Mouse (Mus musculus): ENCODE data around the gene Kantr.
"Not testable (repeated sequence)": the region's sequence is repeated elsewhere in the genome, so short reads cannot be mapped to it uniquely, and the experiment has no call there.

Gene Kantr

GRCm38 (mm10) chrX:152326996-152327688 lies at the start of gene Kantr:
Gene Kantr, minus strand, starts transcription at chrX:152327495.
- peak; percentile 67 to 84 for DNase-seq (ENCODE audit: low spot score in 2 of 2)

- peak; percentile 25 to 50 for DNase-seq (ENCODE audit: low spot score in 2 of 2)
Observed at GRCm38 (mm10) chrX:152368397-152369273, 41.3 kb upstream of the Kantr start, which contains the start of gene Gpr173. Gene Gpr173, minus strand, starts transcription at chrX:152368704.

GRCm38 (mm10) chrX:152368054-152368396 lies 40.7 kb upstream of the Kantr start:
- no peak for DNase-seq (ENCODE audit: low spot score in 2 of 2)

DNA sequence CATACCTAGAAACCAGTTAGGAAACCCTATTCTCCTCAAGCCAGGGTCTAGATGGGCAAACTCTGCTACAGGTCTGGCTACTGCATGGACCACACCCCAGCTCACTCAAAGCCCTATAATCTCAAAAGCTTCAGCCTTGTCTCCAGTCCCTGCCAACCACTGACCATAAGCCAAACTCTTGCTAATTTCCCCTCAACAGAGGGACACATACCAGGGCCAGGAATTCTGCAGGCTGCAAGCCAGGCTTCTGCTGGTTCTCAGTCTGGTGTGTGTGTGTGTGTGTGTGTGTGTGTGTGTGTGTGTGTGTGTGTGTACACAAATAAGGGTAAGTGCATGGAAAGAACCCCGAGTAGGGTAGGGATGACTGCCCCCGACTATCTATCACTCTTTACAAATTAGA lies 39.1 kb upstream of the Kantr start:
- DNase-seq (ENCODE audit: low spot score in 2 of 2) = no peak

- DNase-seq (ENCODE audit: low spot score in 2 of 2) = no peak
Observed at GRCm38 (mm10) chrX:152352553-152353153, 25.4 kb upstream of the Kantr start.

- DNase-seq (ENCODE audit: low spot score in 2 of 2) = no peak
Observed at GRCm38 (mm10) chrX:152347041-152347440, 19.7 kb upstream of the Kantr start.

- no peak for DNase-seq (ENCODE audit: low spot score in 2 of 2)
Observed at GRCm38 (mm10) chrX:152346587-152346986, 19.3 kb upstream of the Kantr start.

GRCm38 (mm10) chrX:152342903-152343302 lies 15.6 kb upstream of the Kantr start:
- DNase-seq (ENCODE audit: low spot score in 2 of 2) = no peak

GRCm38 (mm10) chrX:152342358-152342901 lies 15.1 kb upstream of the Kantr start, which contains the start of gene Tspyl2:
Gene Tspyl2, minus strand, starts transcription at chrX:152342425.
- peak; percentile 95 to 96 for DNase-seq (ENCODE audit: low spot score in 2 of 2)

- DNase-seq (ENCODE audit: low spot score in 2 of 2) = peak in 1 of 2 experiments; percentile 21
Observed at GRCm38 (mm10) chrX:152341496-152341895, 14.2 kb upstream of the Kantr start.

DNA sequence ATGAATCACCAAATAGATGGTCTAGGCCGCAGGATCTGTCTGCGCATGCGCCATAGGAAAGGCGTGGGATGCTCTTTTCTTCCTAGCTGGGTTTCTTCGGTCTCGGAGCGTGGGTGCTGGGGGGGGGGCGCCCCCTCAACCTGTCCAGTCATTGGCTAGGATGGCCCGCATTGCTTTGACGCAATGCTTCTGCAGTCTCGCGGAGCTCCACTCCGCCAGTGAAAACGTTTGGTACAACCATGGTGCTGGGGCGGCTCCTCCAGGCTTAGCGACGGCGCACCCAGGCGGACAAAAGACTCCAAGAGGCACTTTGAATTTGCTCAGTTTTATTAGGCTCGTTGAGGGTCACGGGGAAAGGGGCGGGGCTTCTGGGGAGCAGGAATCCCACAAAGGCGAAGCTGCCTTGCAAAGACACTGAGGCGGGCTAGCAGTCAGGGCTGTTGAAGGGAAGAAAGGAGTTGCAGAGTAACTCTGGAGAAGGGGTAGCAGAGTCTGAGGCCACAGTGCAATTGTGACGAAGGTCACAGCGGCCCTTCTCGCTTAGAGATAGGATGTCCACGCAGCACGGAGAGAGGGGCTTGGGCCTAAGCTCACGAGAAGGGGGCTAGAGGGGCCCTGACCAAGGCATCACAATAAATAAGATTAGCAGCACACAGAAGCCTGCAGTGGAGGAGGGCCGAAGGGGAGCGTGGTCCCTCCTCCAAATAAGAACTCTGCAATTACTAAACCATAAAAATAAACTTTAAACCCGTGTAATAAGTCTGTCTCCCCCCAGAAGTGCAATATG lies 9.4 kb upstream of the Kantr start:
- peak; percentile 90 to 92 for DNase-seq (ENCODE audit: low spot score in 2 of 2)

GRCm38 (mm10) chrX:152336123-152336522 lies 8.8 kb upstream of the Kantr start:
- DNase-seq (ENCODE audit: low spot score in 2 of 2) = not testable (repeated sequence)

- not testable (repeated sequence) for DNase-seq (ENCODE audit: low spot score in 2 of 2)
Observed at GRCm38 (mm10) chrX:152329400-152329799, 2.1 kb upstream of the Kantr start.

DNA sequence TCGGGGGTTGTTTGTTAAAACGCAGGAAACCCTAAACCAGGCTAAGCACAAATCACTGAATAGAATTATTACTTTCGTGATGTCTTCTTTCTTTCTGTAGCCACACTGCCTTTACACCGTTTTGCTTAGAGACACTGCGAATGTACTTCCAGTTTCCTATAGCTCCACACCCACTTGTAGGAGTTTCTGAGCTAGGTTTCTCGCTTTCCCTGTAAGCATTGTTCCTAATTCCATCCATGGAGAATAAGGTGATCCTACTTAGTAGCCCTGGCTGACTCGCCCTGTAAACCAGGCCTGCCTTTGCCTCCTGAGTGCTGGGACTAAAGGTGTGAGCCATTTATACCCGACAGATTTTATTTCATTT lies 376 bp upstream of the Kantr start:
- no peak for DNase-seq (ENCODE audit: low spot score in 2 of 2)

DNA sequence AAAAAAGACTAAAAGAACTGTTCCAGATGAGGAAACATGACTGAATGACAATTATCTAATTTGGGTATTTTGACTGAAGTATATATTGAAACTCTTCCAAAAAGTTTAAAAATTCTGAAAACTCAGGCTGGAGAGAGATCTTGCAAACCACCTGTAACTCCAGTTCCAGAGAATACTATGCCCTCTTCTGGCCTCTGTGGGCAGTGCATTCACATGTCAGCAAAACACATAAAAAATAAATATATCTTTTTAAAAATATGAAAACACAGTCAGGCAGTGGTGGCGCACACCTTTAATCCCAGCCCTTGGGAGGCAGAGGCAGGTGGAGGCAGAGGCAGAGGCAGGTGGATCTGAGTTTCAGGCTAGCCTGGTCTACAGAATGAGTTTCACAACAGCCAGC lies 3.7 kb downstream of the Kantr start:
- DNase-seq (ENCODE audit: low spot score in 2 of 2) = no peak

DNA sequence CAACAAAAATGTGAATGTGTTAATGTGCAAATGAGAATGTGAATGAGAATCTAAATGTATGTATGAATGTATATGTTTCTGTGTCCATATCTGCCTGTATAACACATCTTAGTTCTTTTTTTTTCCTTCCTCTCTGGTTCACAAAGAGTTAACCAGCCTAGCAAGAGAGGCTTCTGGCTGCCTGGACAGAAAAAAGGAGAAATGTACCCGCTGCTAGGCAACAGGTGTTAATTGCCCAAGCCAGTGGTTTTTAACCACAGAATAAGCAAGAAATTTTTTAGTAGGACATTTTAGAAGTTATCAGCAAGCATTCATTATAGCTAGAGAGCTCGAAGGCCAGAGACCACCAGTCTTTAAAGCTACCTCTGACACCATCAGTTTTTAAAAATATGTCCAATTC lies 4.5 kb downstream of the Kantr start:
- DNase-seq (ENCODE audit: low spot score in 2 of 2) = no peak

GRCm38 (mm10) chrX:152320535-152320934 lies 6.8 kb downstream of the Kantr start:
- DNase-seq (ENCODE audit: low spot score in 2 of 2) = no peak

DNA sequence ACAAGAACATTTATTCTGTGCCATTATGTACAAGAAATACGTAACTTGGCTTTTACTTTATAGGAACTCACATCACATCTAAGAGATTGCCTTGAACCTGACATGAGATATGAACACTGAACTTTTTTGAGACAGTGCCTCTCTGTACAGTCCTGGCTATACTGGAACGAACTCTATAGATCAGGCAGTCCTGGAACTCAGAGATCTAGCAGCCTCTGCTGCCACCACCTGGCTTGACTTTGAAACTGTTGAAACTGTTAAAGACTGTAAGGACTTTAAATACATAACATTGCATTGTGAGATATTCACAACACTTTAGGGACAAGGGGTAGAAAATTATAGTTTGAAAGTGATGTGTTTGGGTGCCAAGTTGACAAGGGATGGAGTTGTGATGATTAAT lies 19.4 kb downstream of the Kantr start:
- peak in 1 of 2 experiments; percentile 19 for DNase-seq (ENCODE audit: low spot score in 2 of 2)

GRCm38 (mm10) chrX:152307371-152307770 lies 19.9 kb downstream of the Kantr start:
- DNase-seq (ENCODE audit: low spot score in 2 of 2) = no peak

GRCm38 (mm10) chrX:152306224-152306623 lies 21.1 kb downstream of the Kantr start:
- DNase-seq (ENCODE audit: low spot score in 2 of 2) = no peak

DNA sequence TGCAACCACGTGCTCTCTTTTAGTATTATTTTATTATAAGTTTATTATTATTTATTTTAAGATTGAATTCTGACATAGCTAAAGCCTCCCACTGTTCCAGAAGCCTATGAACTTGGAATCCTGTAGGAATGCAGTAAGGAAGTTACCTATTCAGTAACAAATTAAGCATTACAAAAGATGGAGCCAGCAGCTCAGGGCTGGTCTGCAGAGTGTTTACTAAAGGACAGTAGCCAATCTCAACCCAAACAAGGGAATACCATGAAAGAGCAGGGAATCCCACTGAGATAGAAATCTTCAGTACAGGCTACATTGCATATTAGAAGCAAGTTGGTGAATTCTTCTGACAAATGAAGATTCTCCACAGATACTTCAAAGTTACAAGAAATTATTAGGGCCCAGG lies 40.3 kb downstream of the Kantr start:
- not testable (repeated sequence) for DNase-seq (ENCODE audit: low spot score in 2 of 2)
